Mouse (Mus musculus) embryonic facial prominence, embryonic 13.5 days (tissue): ENCODE data around the gene Slc35c2. TPM values are rescaled to one million over a fixed set of nuclear protein-coding genes. Genes with fewer than 3 reads are reported as not detected.
A peak's percentile ranks its signal among the peaks of the same experiment; 100 is the strongest.

Experiments used
- ATAC-seq: fragments of 200-750 bp; cut with Nextera tagmentation; 2 replicates; pipeline ENCODE4 v1.8.0; 2017; ENCODE audit warnings: low read depth; ENCODE audit not compliant: insufficient number of reproducible peaks, insufficient read depth, low FRiP score, low TSS enrichment
- H3K27ac ChIP-seq: fragments of 300-500 bp; sonication (generic); 2 replicates; pipeline ENCODE4 v1.5.1; 2015; ENCODE audit warnings: moderate library complexity, mild to moderate bottlenecking, inconsistent platforms
- H3K27me3 ChIP-seq: fragments of 300-500 bp; sonication (generic); 2 replicates; pipeline ENCODE4 v1.6.1; 2015; ENCODE audit warnings: mild to moderate bottlenecking, inconsistent platforms
- H3K36me3 ChIP-seq: fragments of 300-500 bp; sonication (generic); 2 replicates; pipeline ENCODE4 v1.6.1; 2015; ENCODE audit warnings: mild to moderate bottlenecking, inconsistent platforms
- H3K4me1 ChIP-seq: fragments of 300-500 bp; sonication (generic); 2 replicates; pipeline ENCODE4 v1.6.1; 2015; ENCODE audit warnings: inconsistent platforms
- H3K4me2 ChIP-seq: fragments of 300-500 bp; sonication (generic); 2 replicates; pipeline ENCODE4 v1.6.1; 2015; ENCODE audit warnings: moderate library complexity, mild to moderate bottlenecking, inconsistent platforms
- H3K4me3 ChIP-seq: fragments of 300-500 bp; sonication (generic); 2 replicates; pipeline ENCODE4 v1.5.1; 2015; ENCODE audit warnings: mild to moderate bottlenecking, inconsistent platforms
- H3K9ac ChIP-seq: fragments of 300-500 bp; sonication (generic); 2 replicates; pipeline ENCODE4 v1.6.1; 2015; ENCODE audit warnings: mild to moderate bottlenecking, inconsistent platforms
- H3K9me3 ChIP-seq: fragments of 300-500 bp; sonication (generic); 2 replicates; pipeline ENCODE4 v1.6.1; 2016; ENCODE audit warnings: inconsistent platforms
- WGBS: fragments of 180-500 bp; shearing (Covaris S2); methylation state at CpG from one replicate; pipeline ENCODE4 v1.1.7; 2015; ENCODE audit warnings: mixed read lengths; 5-methylcytosine and 5-hydroxymethylcytosine counted together
- polyA plus RNA-seq: library from polyadenylated mRNA; unstranded; fragments of >200 nt; fragmentation: Nextera tagmentation; extraction: Ambion mirVana; gene quantifications from 2 replicates; pipeline ENCODE4 v1.2.1, GENCODE M21; 2015

Gene Slc35c2
- polyA plus RNA-seq, 1 experiment from 2014 or later: 50.2 TPM

GRCm38 (mm10) chr2:165286361-165287201 is 1.1 kb downstream of the Slc35c2 start:
- Histone ChIP-seq H3K4me3 (peak overlapping the region; percentile 77), H3K9me3 (no peaks in the 10 kb centered on the region), H3K27ac (peak overlapping the region; percentile 33; the same call in 1 of the 2 replicates), H3K9ac (peak overlapping the region; percentile 81), H3K4me1 (peaks cover 25% of the 10 kb centered on the region), H3K4me2 (peak overlapping the region; percentile 84), H3K27me3 (no peaks in the 10 kb centered on the region), H3K36me3 (peaks cover 41% of the 10 kb centered on the region)
- no peak for ATAC-seq
- 61% methylated on average over 18 of the region's 18 CpGs for WGBS

GRCm38 (mm10) chr2:165285621-165286020 is 2.0 kb downstream of the Slc35c2 start:
- H3K27ac ChIP-seq: no peak overlapping the region
- no peak overlapping the region for H3K4me3 ChIP-seq
- ATAC-seq: no peak
- peak overlapping the region; percentile 84; the same call in 1 of the 2 replicates for H3K4me2 ChIP-seq
- H3K4me1 ChIP-seq: peaks cover 25% of the 10 kb centered on the region
- no peaks in the 10 kb centered on the region for H3K27me3 ChIP-seq
- WGBS: 83% methylated on average over 8 of the region's 8 CpGs
- H3K9ac ChIP-seq: 0 out of 2 replicates have a peak overlapping the region, but pooled peaks have one; percentile 3
- peaks cover 36% of the 10 kb centered on the region for H3K36me3 ChIP-seq
- no peaks in the 10 kb centered on the region for H3K9me3 ChIP-seq

GRCm38 (mm10) chr2:165285034-165285433 is 2.6 kb downstream of the Slc35c2 start:
- Histone ChIP-seq H3K27ac (no peak overlapping the region), H3K9ac (no peak overlapping the region), H3K36me3 (peaks cover 35% of the 10 kb centered on the region), H3K4me1 (peaks cover 25% of the 10 kb centered on the region), H3K9me3 (no peaks in the 10 kb centered on the region), H3K27me3 (no peaks in the 10 kb centered on the region), H3K4me3 (no peak overlapping the region), H3K4me2 (no peak overlapping the region)
- no peak for ATAC-seq
- 77% methylated on average over 3 of the region's 3 CpGs for WGBS

GRCm38 (mm10) chr2:165284377-165284776 is 3.3 kb downstream of the Slc35c2 start:
- WGBS: 87% methylated on average over 7 of the region's 7 CpGs
- Histone ChIP-seq H3K4me2 (no peak overlapping the region), H3K4me1 (peaks cover 25% of the 10 kb centered on the region), H3K27me3 (no peaks in the 10 kb centered on the region), H3K9me3 (no peaks in the 10 kb centered on the region), H3K9ac (no peak overlapping the region), H3K36me3 (peaks cover 28% of the 10 kb centered on the region), H3K27ac (no peak overlapping the region), H3K4me3 (no peak overlapping the region)
- ATAC-seq: no peak

- no peak for ATAC-seq
- H3K4me2 ChIP-seq: no peak overlapping the region
- 93% methylated on average over 3 of the region's 3 CpGs for WGBS
- H3K27ac ChIP-seq: no peak overlapping the region
- H3K4me3 ChIP-seq: no peak overlapping the region
- no peaks in the 10 kb centered on the region for H3K27me3 ChIP-seq
- no peaks in the 10 kb centered on the region for H3K9me3 ChIP-seq
- peaks cover 22% of the 10 kb centered on the region for H3K4me1 ChIP-seq
- no peak overlapping the region for H3K9ac ChIP-seq
- peaks cover 26% of the 10 kb centered on the region for H3K36me3 ChIP-seq
Observed at GRCm38 (mm10) chr2:165283644-165284043, 4.0 kb downstream of the Slc35c2 start.

GRCm38 (mm10) chr2:165281779-165282311 is 5.8 kb downstream of the Slc35c2 start:
- Histone ChIP-seq H3K4me2 (no peak overlapping the region), H3K4me1 (peaks cover 11% of the 10 kb centered on the region), H3K27me3 (no peaks in the 10 kb centered on the region), H3K9me3 (no peaks in the 10 kb centered on the region), H3K9ac (no peak overlapping the region), H3K4me3 (no peak overlapping the region), H3K27ac (no peak overlapping the region), H3K36me3 (peaks cover 42% of the 10 kb centered on the region)
- WGBS: 49% methylated on average over 4 of the region's 6 CpGs
- ATAC-seq: no peak

- no peaks in the 10 kb centered on the region for H3K27me3 ChIP-seq
- H3K4me1 ChIP-seq: peaks cover 14% of the 10 kb centered on the region
- H3K4me3 ChIP-seq: no peak overlapping the region
- H3K27ac ChIP-seq: no peak overlapping the region
- H3K9me3 ChIP-seq: no peaks in the 10 kb centered on the region
- peaks cover 47% of the 10 kb centered on the region for H3K36me3 ChIP-seq
- ATAC-seq: no peak
- H3K9ac ChIP-seq: no peak overlapping the region
- no peak overlapping the region for H3K4me2 ChIP-seq
- 36% methylated on average over 10 of the region's 10 CpGs for WGBS
Observed at GRCm38 (mm10) chr2:165279351-165279750, 8.3 kb downstream of the Slc35c2 start.

GRCm38 (mm10) chr2:165277188-165277740 is 10.4 kb downstream of the Slc35c2 start:
- no peak for ATAC-seq

GRCm38 (mm10) chr2:165275824-165276223 is 11.8 kb downstream of the Slc35c2 start:
- H3K4me2 ChIP-seq: no peak overlapping the region
- ATAC-seq: 0 out of 2 replicates have a peak, but pooled peaks have one; percentile 32
- H3K9ac ChIP-seq: no peak overlapping the region

More at GRCm38 (mm10) chr2:165277188-165277740, 10.4 kb downstream of the Slc35c2 start:
- Histone ChIP-seq H3K9me3 (no peaks in the 10 kb centered on the region), H3K4me1 (peaks cover 14% of the 10 kb centered on the region), H3K4me3 (no peak overlapping the region), H3K9ac (no peak overlapping the region), H3K4me2 (no peak overlapping the region), H3K27ac (no peak overlapping the region), H3K36me3 (peaks cover 34% of the 10 kb centered on the region), H3K27me3 (no peaks in the 10 kb centered on the region)
- 85% methylated on average over 5 of the region's 5 CpGs for WGBS

GRCm38 (mm10) chr2:165275124-165275640 is 12.5 kb downstream of the Slc35c2 start:
- H3K4me1 ChIP-seq: peaks cover 14% of the 10 kb centered on the region
- no peak overlapping the region for H3K9ac ChIP-seq
- H3K36me3 ChIP-seq: peaks cover 21% of the 10 kb centered on the region
- no peaks in the 10 kb centered on the region for H3K27me3 ChIP-seq
- ATAC-seq: peak; percentile 43
- H3K27ac ChIP-seq: 0 out of 2 replicates have a peak overlapping the region, but pooled peaks have one; percentile 33
- WGBS: 24% methylated on average over 8 of the region's 8 CpGs
- H3K4me2 ChIP-seq: no peak overlapping the region
- no peaks in the 10 kb centered on the region for H3K9me3 ChIP-seq
- no peak overlapping the region for H3K4me3 ChIP-seq

More at GRCm38 (mm10) chr2:165275824-165276223, 11.8 kb downstream of the Slc35c2 start:
- Histone ChIP-seq H3K36me3 (peaks cover 27% of the 10 kb centered on the region), H3K4me3 (no peak overlapping the region), H3K27ac (peak overlapping the region; percentile 33; the same call in 1 of the 2 replicates), H3K4me1 (peaks cover 14% of the 10 kb centered on the region), H3K27me3 (no peaks in the 10 kb centered on the region), H3K9me3 (no peaks in the 10 kb centered on the region)
- WGBS: 24% methylated on average over 8 of the region's 8 CpGs

GRCm38 (mm10) chr2:165273589-165273988 is 14.1 kb downstream of the Slc35c2 start:
- Histone ChIP-seq H3K4me2 (no peak overlapping the region), H3K4me1 (peaks cover 14% of the 10 kb centered on the region), H3K36me3 (peaks cover 21% of the 10 kb centered on the region), H3K9me3 (no peaks in the 10 kb centered on the region), H3K4me3 (no peak overlapping the region), H3K27ac (no peak overlapping the region), H3K9ac (no peak overlapping the region), H3K27me3 (no peaks in the 10 kb centered on the region)
- no peak for ATAC-seq
- WGBS: 45% methylated on average over 4 of the region's 4 CpGs
